ENCODE assay signal across 9 mouse cellular contexts in genomic region chr16:32520372-32520748, GRCm38 (mm10). TPM values are rescaled to one million over a fixed set of nuclear protein-coding genes. Genes with fewer than 3 reads are reported as not detected.
DNase-seq lines count a peak whose midpoint lies in the region; ATAC-seq lines count a peak whose summit lies in the region.
"Had no signal": no experiment of that assay in that cellular context is flagged by ENCODE, and none has a peak within 500 bp of the region (broad histone marks: within the 10 kb centered on the region; RNA-seq: fewer than 3 reads in every experiment).

No protein-coding gene starts in this region.

- no peaks in the 10 kb centered on the region for H3K9me3 ChIP-seq in neural tube, embryonic 14.5 days (ENCODE audit: control insufficient read depth, low read length)
- H3K9me3 ChIP-seq in neural tube, embryonic 15.5 days (replicated peaks), result no peaks in the 10 kb centered on the region
- no peaks in the 10 kb centered on the region for H3K9me3 ChIP-seq in embryonic facial prominence, embryonic 13.5 days
- no peaks in the 10 kb centered on the region for H3K9me3 ChIP-seq in megakaryocyte, embryonic 14.5 days
- no peaks in the 10 kb centered on the region for H3K9me3 ChIP-seq in intestine, embryonic 16.5 days (ENCODE audit: control insufficient read depth, low read length)
- H3K9me3 ChIP-seq in hindbrain, embryonic 12.5 days (replicated peaks), result no peaks in the 10 kb centered on the region
- H3K9me3 ChIP-seq: hindbrain, embryonic 15.5 days had no signal

- WGBS in neural tube, embryonic 14.5 days, result 66% methylated on average over 9 of the region's 9 CpGs
- 60% methylated on average over 9 of the region's 9 CpGs for WGBS in neural tube, embryonic 15.5 days
- WGBS in embryonic facial prominence, embryonic 13.5 days, result 30% methylated on average over 9 of the region's 9 CpGs
- 50% methylated on average over 9 of the region's 9 CpGs for WGBS in intestine, embryonic 16.5 days
- WGBS in hindbrain, embryonic 12.5 days, result 62% methylated on average over 9 of the region's 9 CpGs

- H3K4me3 ChIP-seq in neural tube, embryonic 14.5 days (ENCODE audit: low read depth, low read length), result no peak overlapping the region
- H3K4me3 ChIP-seq in neural tube, embryonic 15.5 days (replicated peaks), result no peak overlapping the region
- H3K4me3 ChIP-seq in embryonic facial prominence, embryonic 13.5 days, result no peak overlapping the region
- H3K4me3 ChIP-seq in megakaryocyte, embryonic 14.5 days (replicated peaks), result peak overlapping the region; percentile 88
- no peak overlapping the region for H3K4me3 ChIP-seq in intestine, embryonic 16.5 days (ENCODE audit: low read length)
- H3K4me3 ChIP-seq in hindbrain, embryonic 12.5 days, result no peak overlapping the region
- H3K4me3 ChIP-seq: hindbrain, embryonic 15.5 days had no signal

- H3K4me2 ChIP-seq in neural tube, embryonic 14.5 days (ENCODE audit: low read depth, low read length), result no peak overlapping the region
- no peak overlapping the region for H3K4me2 ChIP-seq in neural tube, embryonic 15.5 days
- H3K4me2 ChIP-seq in embryonic facial prominence, embryonic 13.5 days, result no peak overlapping the region
- no peak overlapping the region for H3K4me2 ChIP-seq in intestine, embryonic 16.5 days (ENCODE audit: low read depth, low read length)
- H3K4me2 ChIP-seq in hindbrain, embryonic 12.5 days (replicated peaks), result no peak overlapping the region
- H3K4me2 ChIP-seq: hindbrain, embryonic 15.5 days had no signal

- H3K27me3 ChIP-seq in neural tube, embryonic 14.5 days (ENCODE audit: control insufficient read depth, insufficient read depth, low read length), result no peaks in the 10 kb centered on the region
- no peaks in the 10 kb centered on the region for H3K27me3 ChIP-seq in neural tube, embryonic 15.5 days (replicated peaks)
- H3K27me3 ChIP-seq in embryonic facial prominence, embryonic 13.5 days, result no peaks in the 10 kb centered on the region
- peaks cover 31% of the 10 kb centered on the region for H3K27me3 ChIP-seq in megakaryocyte, embryonic 14.5 days (replicated peaks)
- no peaks in the 10 kb centered on the region for H3K27me3 ChIP-seq in intestine, embryonic 16.5 days (replicated peaks; ENCODE audit: control insufficient read depth, insufficient read depth, low read length)
- peaks cover 3% of the 10 kb centered on the region; the same call in 1 of the 2 replicates for H3K27me3 ChIP-seq in hindbrain, embryonic 12.5 days
- H3K27me3 ChIP-seq: hindbrain, embryonic 15.5 days had no signal

- 0 out of 2 replicates have a peak overlapping the region, but pooled peaks have one; percentile 10 for H3K27ac ChIP-seq in neural tube, embryonic 14.5 days (ENCODE audit: low read depth, low read length)
- no peak overlapping the region for H3K27ac ChIP-seq in neural tube, embryonic 15.5 days (replicated peaks)
- peak overlapping the region; percentile 56 for H3K27ac ChIP-seq in embryonic facial prominence, embryonic 13.5 days
- no peak overlapping the region for H3K27ac ChIP-seq in intestine, embryonic 16.5 days (ENCODE audit: low read length)
- no peak overlapping the region for H3K27ac ChIP-seq in hindbrain, embryonic 12.5 days
- H3K27ac ChIP-seq: hindbrain, embryonic 15.5 days had no signal

- H3K36me3 ChIP-seq in neural tube, embryonic 14.5 days (ENCODE audit: control insufficient read depth, insufficient read depth, low read length), result no peaks in the 10 kb centered on the region
- no peaks in the 10 kb centered on the region for H3K36me3 ChIP-seq in neural tube, embryonic 15.5 days
- H3K36me3 ChIP-seq in embryonic facial prominence, embryonic 13.5 days, result no peaks in the 10 kb centered on the region
- no peaks in the 10 kb centered on the region for H3K36me3 ChIP-seq in megakaryocyte, embryonic 14.5 days (replicated peaks; ENCODE audit: low read length)
- H3K36me3 ChIP-seq in intestine, embryonic 16.5 days (ENCODE audit: control insufficient read depth, insufficient read depth, low read length), result no peaks in the 10 kb centered on the region
- no peaks in the 10 kb centered on the region for H3K36me3 ChIP-seq in hindbrain, embryonic 12.5 days
- H3K36me3 ChIP-seq: hindbrain, embryonic 15.5 days had no signal

- no peak overlapping the region for H3K9ac ChIP-seq in neural tube, embryonic 14.5 days (replicated peaks; ENCODE audit: low read depth, low read length)
- no peak overlapping the region for H3K9ac ChIP-seq in neural tube, embryonic 15.5 days (replicated peaks)
- H3K9ac ChIP-seq in embryonic facial prominence, embryonic 13.5 days, result peak overlapping the region; percentile 32; the same call in 1 of the 2 replicates
- no peak overlapping the region for H3K9ac ChIP-seq in intestine, embryonic 16.5 days (ENCODE audit: low read depth, low read length)
- H3K9ac ChIP-seq in hindbrain, embryonic 12.5 days, result no peak overlapping the region
- H3K9ac ChIP-seq: hindbrain, embryonic 15.5 days had no signal

- no peak for ATAC-seq in neural tube, embryonic 14.5 days (ENCODE audit: low read depth)
- ATAC-seq in neural tube, embryonic 15.5 days (ENCODE audit: low FRiP score), result no peak
- no peak for ATAC-seq in embryonic facial prominence, embryonic 13.5 days (ENCODE audit: insufficient number of reproducible peaks, insufficient read depth, low FRiP score, low TSS enrichment, low read depth)
- no peak for ATAC-seq in intestine, embryonic 16.5 days
- no peak for ATAC-seq in hindbrain, embryonic 12.5 days (ENCODE audit: low FRiP score)

- peak; percentile 73 for DNase-seq in thymus, postnatal 14 days
- DNase-seq in ovary, postnatal 36 days (ENCODE audit: low spot score), result no peak

- peaks cover 17% of the 10 kb centered on the region for H3K4me1 ChIP-seq in neural tube, embryonic 14.5 days (ENCODE audit: control insufficient read depth, insufficient read depth, low read length)
- peaks cover 24% of the 10 kb centered on the region for H3K4me1 ChIP-seq in neural tube, embryonic 15.5 days
- peaks cover 32% of the 10 kb centered on the region for H3K4me1 ChIP-seq in embryonic facial prominence, embryonic 13.5 days
- H3K4me1 ChIP-seq in megakaryocyte, embryonic 14.5 days, result peaks cover 69% of the 10 kb centered on the region
- H3K4me1 ChIP-seq in intestine, embryonic 16.5 days (ENCODE audit: control insufficient read depth, insufficient read depth, low read length), result peaks cover 27% of the 10 kb centered on the region
- peaks cover 30% of the 10 kb centered on the region for H3K4me1 ChIP-seq in hindbrain, embryonic 12.5 days

RNA-seq across cellular contexts. Expression of gene Zdhhc19, which starts 24.3 kb away (rescaled TPM):
- polyA plus RNA-seq in neural tube, embryonic 14.5 days (2014; fragmentation: Nextera tagmentation; extraction: Ambion mirVana), result not detected in 2 replicates
- 0.20 TPM in 1 of 2 replicates, not detected in the other for polyA plus RNA-seq in neural tube, embryonic 15.5 days (2015; fragmentation: Nextera tagmentation; extraction: Ambion mirVana)
- polyA plus RNA-seq in embryonic facial prominence, embryonic 13.5 days (2015; fragmentation: Nextera tagmentation; extraction: Ambion mirVana), result not detected in 2 replicates
- polyA plus RNA-seq in megakaryocyte, embryonic 14.5 days (2012; ENCODE audit: insufficient read depth, low replicate concordance), result 0.20 TPM in 1 of 2 replicates, not detected in the other
- polyA plus RNA-seq in intestine, embryonic 16.5 days (2015; fragmentation: Nextera tagmentation; extraction: Ambion mirVana), result 2.1 and 3.0 TPM in 2 replicates
- polyA plus RNA-seq in hindbrain, embryonic 12.5 days (2016; fragmentation: Nextera tagmentation; extraction: Ambion mirVana), result not detected in 2 replicates

RNA-seq across cellular contexts. Expression of gene Slc51a, which starts 32.7 kb away (rescaled TPM):
- 0.17 and 0.40 TPM in 2 replicates for polyA plus RNA-seq in neural tube, embryonic 14.5 days (2014; fragmentation: Nextera tagmentation; extraction: Ambion mirVana)
- polyA plus RNA-seq in neural tube, embryonic 15.5 days (2015; fragmentation: Nextera tagmentation; extraction: Ambion mirVana), result 0.13 and 7.8 TPM in 2 replicates
- 0.25 and 2.6 TPM in 2 replicates for polyA plus RNA-seq in embryonic facial prominence, embryonic 13.5 days (2015; fragmentation: Nextera tagmentation; extraction: Ambion mirVana)
- not detected in 2 replicates for polyA plus RNA-seq in megakaryocyte, embryonic 14.5 days (2012; ENCODE audit: insufficient read depth, low replicate concordance)
- 157 and 177 TPM in 2 replicates for polyA plus RNA-seq in intestine, embryonic 16.5 days (2015; fragmentation: Nextera tagmentation; extraction: Ambion mirVana)
- 0.09 and 0.14 TPM in 2 replicates for polyA plus RNA-seq in hindbrain, embryonic 12.5 days (2016; fragmentation: Nextera tagmentation; extraction: Ambion mirVana)

Comparison
In these comparisons a context has a peak if more than half of its experiments do, and no peak if none do; other contexts are left out.
1. H3K27ac ChIP-seq: peak in neural tube, embryonic 14.5 days (single experiment) and embryonic facial prominence, embryonic 13.5 days (single experiment); none in neural tube, embryonic 15.5 days (single experiment), intestine, embryonic 16.5 days (single experiment) and hindbrain, embryonic 12.5 days (single experiment).
2. RNA of gene Slc51a, which starts 32.7 kb away (polyA plus RNA-seq): 157 to 177 TPM in intestine, embryonic 16.5 days; 0.25 to 2.6 TPM in embryonic facial prominence, embryonic 13.5 days, 0.17 to 0.40 TPM in neural tube, embryonic 14.5 days, 0.09 to 0.14 TPM in hindbrain, embryonic 12.5 days, 0.13 to 7.8 TPM in neural tube, embryonic 15.5 days and not detected in megakaryocyte, embryonic 14.5 days; every median in the first group is over 10 times any median in the second.